Mouse (Mus musculus): ENCODE measurements around the gene Gm42417. TPM values are rescaled to one million over a fixed set of nuclear protein-coding genes. Genes with fewer than 3 reads are reported as not detected.

The Gm42417 gene
- polyA plus RNA-seq, 1 experiment: not detected

- no peak overlapping the region for H3K27ac ChIP-seq (ENCODE audit: insufficient read depth, low read length)
- no peaks in the 10 kb centered on the region for H3K27me3 ChIP-seq (ENCODE audit: control insufficient read depth, insufficient read depth, low read length)
- TF ChIP-seq POLR2A (IDR thresholded peaks at IDR 0.05; ENCODE audit: low read depth, low read length) (no peak), CTCF (IDR thresholded peaks at IDR 0.05; ENCODE audit: extremely low read depth, insufficient read depth, insufficient read length, insufficient replicate concordance) (no peak)
- WGBS: 88% methylated on average over 21 of the region's 21 CpGs
- no peaks in the 10 kb centered on the region for H3K36me3 ChIP-seq (ENCODE audit: control insufficient read depth, insufficient read depth, low read length)
- DNase-seq (ENCODE audit: low read depth in 1 of 2, low spot score in 2 of 2): no peak
- no peaks in the 10 kb centered on the region; the same call in 1 of the 2 replicates for H3K4me1 ChIP-seq (ENCODE audit: control insufficient read depth, insufficient read depth, insufficient read length)
- no peak overlapping the region for H3K4me3 ChIP-seq (ENCODE audit: extremely low read depth, insufficient read depth, insufficient read length)
Observed at GRCm38 (mm10) chr1:36567818-36568603, 28.8 kb upstream of the Gm42417 start.

DNA sequence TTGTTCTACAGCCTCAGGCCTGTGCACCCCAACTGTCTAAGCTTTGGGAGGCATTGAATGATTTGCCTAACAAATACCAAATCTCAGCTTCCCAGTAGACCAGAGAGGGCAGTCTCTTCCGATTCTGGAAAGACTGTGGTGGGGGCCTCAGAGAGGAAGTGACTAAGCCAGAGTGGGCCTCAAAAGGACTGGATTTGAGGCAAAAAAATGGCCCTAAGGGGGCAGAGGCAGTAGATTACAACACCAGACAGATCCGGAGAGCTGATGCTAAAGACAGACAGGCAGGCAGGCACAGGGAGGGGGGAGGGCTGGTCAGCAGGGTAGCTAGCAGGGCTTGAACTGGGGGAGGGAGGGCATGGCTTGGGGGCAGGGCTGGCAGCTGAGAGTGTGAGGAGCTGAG is 27.2 kb upstream of the Gm42417 start:
- H3K27ac ChIP-seq (ENCODE audit: insufficient read depth, low read length): no peak overlapping the region
- H3K4me1 ChIP-seq (ENCODE audit: control insufficient read depth, insufficient read depth, insufficient read length): no peaks in the 10 kb centered on the region
- TF ChIP-seq CTCF (IDR thresholded peaks at IDR 0.05; ENCODE audit: extremely low read depth, insufficient read depth, insufficient read length, insufficient replicate concordance) (no peak), POLR2A (IDR thresholded peaks at IDR 0.05; ENCODE audit: low read depth, low read length) (no peak)
- 51% methylated on average over 2 of the region's 2 CpGs for WGBS
- no peaks in the 10 kb centered on the region for H3K27me3 ChIP-seq (ENCODE audit: control insufficient read depth, insufficient read depth, low read length)
- H3K36me3 ChIP-seq (ENCODE audit: control insufficient read depth, insufficient read depth, low read length): no peaks in the 10 kb centered on the region
- H3K4me3 ChIP-seq (ENCODE audit: extremely low read depth, insufficient read depth, insufficient read length): no peak overlapping the region
- no peak for DNase-seq (ENCODE audit: low read depth in 1 of 2, low spot score in 2 of 2)

DNA sequence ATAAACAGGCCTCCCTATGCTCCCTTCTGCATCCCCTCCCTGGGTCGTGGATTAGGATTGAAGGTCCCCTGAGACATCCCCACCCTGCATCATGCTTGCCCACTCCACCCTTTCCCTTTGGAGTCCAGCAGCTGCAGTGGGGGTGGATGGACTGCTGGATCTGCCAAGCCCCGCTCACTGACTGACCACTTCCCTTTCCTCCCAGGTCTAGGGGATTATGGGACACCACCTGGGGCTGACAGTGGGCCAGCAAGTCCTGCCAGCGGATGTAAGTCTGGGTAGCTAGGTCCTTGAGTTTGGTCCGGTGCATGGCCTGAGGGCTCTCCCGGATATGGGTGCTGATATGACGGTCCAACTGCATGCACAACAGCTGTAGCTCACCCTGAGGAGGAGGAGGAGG is 24.9 kb upstream of the Gm42417 start:
- WGBS: 41% methylated on average over 6 of the region's 6 CpGs
- no peaks in the 10 kb centered on the region for H3K36me3 ChIP-seq (ENCODE audit: control insufficient read depth, insufficient read depth, low read length)
- no peak overlapping the region for H3K27ac ChIP-seq (ENCODE audit: insufficient read depth, low read length)
- no peak for DNase-seq (ENCODE audit: low read depth in 1 of 2, low spot score in 2 of 2)
- TF ChIP-seq POLR2A (IDR thresholded peaks at IDR 0.05; ENCODE audit: low read depth, low read length): no peak
- no peak for TF ChIP-seq CTCF (IDR thresholded peaks at IDR 0.05; ENCODE audit: extremely low read depth, insufficient read depth, insufficient read length, insufficient replicate concordance)
- no peaks in the 10 kb centered on the region for H3K27me3 ChIP-seq (ENCODE audit: control insufficient read depth, insufficient read depth, low read length)
- H3K4me1 ChIP-seq (ENCODE audit: control insufficient read depth, insufficient read depth, insufficient read length): no peaks in the 10 kb centered on the region
- no peak overlapping the region for H3K4me3 ChIP-seq (ENCODE audit: extremely low read depth, insufficient read depth, insufficient read length)

DNA sequence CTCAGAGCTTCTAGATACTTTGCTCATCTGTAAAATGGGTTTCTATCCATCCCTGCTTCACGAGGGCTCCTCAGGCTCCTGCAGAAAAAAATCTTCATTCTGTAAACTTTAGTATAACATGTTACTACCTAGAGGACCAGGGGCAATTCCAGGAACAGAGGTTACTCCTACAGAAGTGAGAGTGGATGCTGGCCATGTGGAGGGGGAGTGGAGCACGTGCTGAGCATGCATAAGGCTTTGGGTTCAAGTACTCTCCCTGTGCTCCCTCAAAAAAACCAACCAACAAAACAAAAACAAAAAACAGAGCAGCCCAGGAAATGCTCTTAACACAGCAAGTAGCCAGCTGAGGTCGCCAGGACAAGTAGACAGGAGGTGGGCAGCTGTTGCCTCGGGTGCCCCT is 24.4 kb upstream of the Gm42417 start:
- no peaks in the 10 kb centered on the region; the same call in 1 of the 2 replicates for H3K4me1 ChIP-seq (ENCODE audit: control insufficient read depth, insufficient read depth, insufficient read length)
- no peak for DNase-seq (ENCODE audit: low read depth in 1 of 2, low spot score in 2 of 2)
- TF ChIP-seq POLR2A (IDR thresholded peaks at IDR 0.05; ENCODE audit: low read depth, low read length): no peak
- TF ChIP-seq CTCF (IDR thresholded peaks at IDR 0.05; ENCODE audit: extremely low read depth, insufficient read depth, insufficient read length, insufficient replicate concordance): no peak
- H3K4me3 ChIP-seq (ENCODE audit: extremely low read depth, insufficient read depth, insufficient read length): no peak overlapping the region
- H3K27ac ChIP-seq (ENCODE audit: insufficient read depth, low read length): no peak overlapping the region
- H3K36me3 ChIP-seq (ENCODE audit: control insufficient read depth, insufficient read depth, low read length): no peaks in the 10 kb centered on the region
- H3K27me3 ChIP-seq (ENCODE audit: control insufficient read depth, insufficient read depth, low read length): no peaks in the 10 kb centered on the region
- 55% methylated on average over 4 of the region's 4 CpGs for WGBS

DNA sequence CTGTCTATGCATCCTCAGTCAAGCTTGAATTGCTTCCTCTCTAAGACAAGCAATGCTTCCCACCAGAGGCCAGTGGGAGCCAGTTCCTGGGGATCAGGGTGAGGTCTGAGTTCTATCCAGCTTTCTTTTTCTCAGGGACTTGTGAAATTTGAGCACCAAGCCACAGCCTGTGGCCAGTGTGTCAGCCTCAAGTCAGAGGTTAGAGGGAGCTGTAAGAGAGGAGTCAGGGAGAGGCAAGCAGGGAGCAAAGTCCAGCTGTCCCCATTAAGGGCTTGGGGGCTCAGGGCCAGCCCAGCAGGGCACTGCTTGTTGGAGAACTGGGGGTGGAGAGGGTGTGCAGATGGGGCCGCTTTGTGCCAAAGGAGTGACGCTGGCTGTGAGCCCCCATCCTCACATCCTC is 24.0 kb upstream of the Gm42417 start:
- DNase-seq (ENCODE audit: low read depth in 1 of 2, low spot score in 2 of 2): no peak
- WGBS: 91% methylated on average over 2 of the region's 2 CpGs
- Histone ChIP-seq H3K4me1 (ENCODE audit: control insufficient read depth, insufficient read depth, insufficient read length) (no peaks in the 10 kb centered on the region; the same call in 1 of the 2 replicates), H3K27ac (ENCODE audit: insufficient read depth, low read length) (no peak overlapping the region), H3K36me3 (ENCODE audit: control insufficient read depth, insufficient read depth, low read length) (no peaks in the 10 kb centered on the region), H3K4me3 (ENCODE audit: extremely low read depth, insufficient read depth, insufficient read length) (no peak overlapping the region), H3K27me3 (ENCODE audit: control insufficient read depth, insufficient read depth, low read length) (peaks cover 2% of the 10 kb centered on the region; the same call in 1 of the 2 replicates)
- TF ChIP-seq CTCF (IDR thresholded peaks at IDR 0.05; ENCODE audit: extremely low read depth, insufficient read depth, insufficient read length, insufficient replicate concordance): no peak

- H3K4me1 ChIP-seq (ENCODE audit: control insufficient read depth, insufficient read depth, insufficient read length): no peaks in the 10 kb centered on the region; the same call in none of the 2 replicates
Observed at GRCm38 (mm10) chr1:36562388-36562787, 23.2 kb upstream of the Gm42417 start.

GRCm38 (mm10) chr1:36560903-36561302 is 21.7 kb upstream of the Gm42417 start:
- 82% methylated on average over 6 of the region's 6 CpGs for WGBS
- TF ChIP-seq POLR2A (IDR thresholded peaks at IDR 0.05; ENCODE audit: low read depth, low read length) (no peak), CTCF (IDR thresholded peaks at IDR 0.05; ENCODE audit: extremely low read depth, insufficient read depth, insufficient read length, insufficient replicate concordance) (no peak)
- Histone ChIP-seq H3K27ac (ENCODE audit: insufficient read depth, low read length) (no peak overlapping the region), H3K4me1 (ENCODE audit: control insufficient read depth, insufficient read depth, insufficient read length) (peaks cover 7% of the 10 kb centered on the region), H3K27me3 (ENCODE audit: control insufficient read depth, insufficient read depth, low read length) (peaks cover 12% of the 10 kb centered on the region), H3K36me3 (ENCODE audit: control insufficient read depth, insufficient read depth, low read length) (no peaks in the 10 kb centered on the region), H3K4me3 (ENCODE audit: extremely low read depth, insufficient read depth, insufficient read length) (no peak overlapping the region)
- no peak for DNase-seq (ENCODE audit: low read depth in 1 of 2, low spot score in 2 of 2)

More at GRCm38 (mm10) chr1:36562388-36562787, 23.2 kb upstream of the Gm42417 start:
- Histone ChIP-seq H3K27ac (ENCODE audit: insufficient read depth, low read length) (no peak overlapping the region), H3K27me3 (ENCODE audit: control insufficient read depth, insufficient read depth, low read length) (peaks cover 9% of the 10 kb centered on the region), H3K4me3 (ENCODE audit: extremely low read depth, insufficient read depth, insufficient read length) (no peak overlapping the region), H3K36me3 (ENCODE audit: control insufficient read depth, insufficient read depth, low read length) (no peaks in the 10 kb centered on the region)
- TF ChIP-seq POLR2A (IDR thresholded peaks at IDR 0.05; ENCODE audit: low read depth, low read length) (no peak), CTCF (IDR thresholded peaks at IDR 0.05; ENCODE audit: extremely low read depth, insufficient read depth, insufficient read length, insufficient replicate concordance) (no peak)
- no peak for DNase-seq (ENCODE audit: low read depth in 1 of 2, low spot score in 2 of 2)
- 86% methylated on average over 4 of the region's 4 CpGs for WGBS

Measured in spleen, adult 2 months (tissue).